ENCODE assay signal across 8 mouse cellular contexts in genomic region chr11:88148638-88149279, GRCm38 (mm10). TPM values are rescaled to one million over a fixed set of nuclear protein-coding genes. Genes with fewer than 3 reads are reported as not detected.
DNase-seq lines count a peak whose midpoint lies in the region; ATAC-seq and TF ChIP-seq lines count a peak whose summit lies in the region.
"Had no signal": no experiment of that assay in that cellular context is flagged by ENCODE, and none has a peak within 500 bp of the region (broad histone marks: within the 10 kb centered on the region; RNA-seq: fewer than 3 reads in every experiment).

No protein-coding gene starts in this region.

- no peak overlapping the region for H3K4me3 ChIP-seq in ES-Bruce4 (ENCODE audit: low read depth, low read length)
- no peak overlapping the region for H3K4me3 ChIP-seq in embryonic facial prominence, embryonic 12.5 days
- no peak overlapping the region for H3K4me3 ChIP-seq in heart, embryonic 15.5 days
- no peak overlapping the region for H3K4me3 ChIP-seq in kidney, embryonic 16.5 days (ENCODE audit: low read length)
- no peak overlapping the region for H3K4me3 ChIP-seq in midbrain, embryonic 11.5 days (ENCODE audit: low read depth, low read length)

- ATAC-seq in embryonic facial prominence, embryonic 12.5 days (ENCODE audit: insufficient number of reproducible peaks, insufficient read depth, low FRiP score, low TSS enrichment): no peak
- ATAC-seq in heart, embryonic 15.5 days (replicated peaks; ENCODE audit: insufficient number of reproducible peaks, insufficient read depth, low FRiP score, low read depth): no peak
- ATAC-seq in kidney, embryonic 16.5 days (ENCODE audit: low FRiP score, low TSS enrichment): peak; percentile 32; the same call in 1 of the 2 replicates
- ATAC-seq in midbrain, embryonic 11.5 days (ENCODE audit: low FRiP score): peak; percentile 17; the same call in 1 of the 2 replicates

- H3K9me3 ChIP-seq in ES-Bruce4 (replicated peaks; ENCODE audit: control insufficient read depth, insufficient read depth, low read length, poor library complexity, severe bottlenecking): no peaks in the 10 kb centered on the region
- no peaks in the 10 kb centered on the region for H3K9me3 ChIP-seq in embryonic facial prominence, embryonic 12.5 days
- H3K9me3 ChIP-seq in heart, embryonic 15.5 days (replicated peaks): no peaks in the 10 kb centered on the region
- no peaks in the 10 kb centered on the region for H3K9me3 ChIP-seq in kidney, embryonic 16.5 days (ENCODE audit: low read length)
- no peaks in the 10 kb centered on the region for H3K9me3 ChIP-seq in midbrain, embryonic 11.5 days (ENCODE audit: control insufficient read depth, low read length)

- peak overlapping the region; percentile 13; the same call in 1 of the 2 replicates for H3K4me2 ChIP-seq in embryonic facial prominence, embryonic 12.5 days (replicated peaks)
- H3K4me2 ChIP-seq in heart, embryonic 15.5 days: peak overlapping the region; percentile 31
- no peak overlapping the region for H3K4me2 ChIP-seq in kidney, embryonic 16.5 days (replicated peaks; ENCODE audit: low read depth, low read length)
- peak overlapping the region; percentile 3; the same call in 1 of the 2 replicates for H3K4me2 ChIP-seq in midbrain, embryonic 11.5 days

- peak; percentile 59 to 68 for DNase-seq in B cell, adult 2 months
- peak; percentile 92 for DNase-seq in midbrain, embryonic 11.5 days (ENCODE audit: low spot score, missing footprints)
- no peak for DNase-seq in ovary, postnatal 14 days (ENCODE audit: low spot score)

- H3K36me3 ChIP-seq in ES-Bruce4 (ENCODE audit: control insufficient read depth, insufficient read depth, low read length, poor library complexity, severe bottlenecking): no peaks in the 10 kb centered on the region
- no peaks in the 10 kb centered on the region for H3K36me3 ChIP-seq in embryonic facial prominence, embryonic 12.5 days
- no peaks in the 10 kb centered on the region for H3K36me3 ChIP-seq in heart, embryonic 15.5 days
- H3K36me3 ChIP-seq in kidney, embryonic 16.5 days (ENCODE audit: insufficient read depth, low read length): no peaks in the 10 kb centered on the region
- H3K36me3 ChIP-seq in midbrain, embryonic 11.5 days (ENCODE audit: control insufficient read depth, insufficient read depth, low read length): no peaks in the 10 kb centered on the region

- 5% methylated on average over 11 of the region's 11 CpGs for WGBS in embryonic facial prominence, embryonic 12.5 days
- WGBS in heart, embryonic 15.5 days: 24% methylated on average over 11 of the region's 11 CpGs
- 8% methylated on average over 11 of the region's 11 CpGs for WGBS in kidney, embryonic 16.5 days
- WGBS in midbrain, embryonic 11.5 days: 6% methylated on average over 11 of the region's 11 CpGs

- H3K4me1 ChIP-seq in ES-Bruce4 (ENCODE audit: control insufficient read depth, insufficient read depth, low read length): peaks cover 5% of the 10 kb centered on the region
- H3K4me1 ChIP-seq in embryonic facial prominence, embryonic 12.5 days: peaks cover 48% of the 10 kb centered on the region
- H3K4me1 ChIP-seq in heart, embryonic 15.5 days (replicated peaks): peaks cover 67% of the 10 kb centered on the region
- H3K4me1 ChIP-seq in kidney, embryonic 16.5 days (ENCODE audit: insufficient read depth, low read length): peaks cover 58% of the 10 kb centered on the region
- peaks cover 45% of the 10 kb centered on the region for H3K4me1 ChIP-seq in midbrain, embryonic 11.5 days (ENCODE audit: control insufficient read depth, insufficient read depth, low read length)

- no peak for TF ChIP-seq CTCF in ES-Bruce4 (IDR thresholded peaks at IDR 0.05; ENCODE audit: low read depth, low read length)

- H3K27me3 ChIP-seq in ES-Bruce4 (ENCODE audit: control insufficient read depth, insufficient read depth, low read length, poor library complexity, severe bottlenecking): no peaks in the 10 kb centered on the region
- no peaks in the 10 kb centered on the region for H3K27me3 ChIP-seq in embryonic facial prominence, embryonic 12.5 days
- no peaks in the 10 kb centered on the region for H3K27me3 ChIP-seq in heart, embryonic 15.5 days
- H3K27me3 ChIP-seq in kidney, embryonic 16.5 days (ENCODE audit: insufficient read depth, low read length): no peaks in the 10 kb centered on the region
- H3K27me3 ChIP-seq in midbrain, embryonic 11.5 days (ENCODE audit: control insufficient read depth, insufficient read depth, low read length): no peaks in the 10 kb centered on the region

- no peak for TF ChIP-seq POLR2A in ES-Bruce4 (IDR thresholded peaks at IDR 0.05; ENCODE audit: insufficient read depth, low read length)

- TF ChIP-seq EP300 in ES-Bruce4 (IDR thresholded peaks at IDR 0.05; ENCODE audit: insufficient read depth, low read depth, low read length): 0 out of 2 replicates have a peak, but pooled peaks have one; percentile 18

- H3K27ac ChIP-seq in ES-Bruce4 (ENCODE audit: insufficient read depth, low read length): no peak overlapping the region
- peak overlapping the region; percentile 80 for H3K27ac ChIP-seq in embryonic facial prominence, embryonic 12.5 days
- peak overlapping the region; percentile 86 for H3K27ac ChIP-seq in heart, embryonic 15.5 days
- H3K27ac ChIP-seq in kidney, embryonic 16.5 days (ENCODE audit: low read length): peak overlapping the region; percentile 88
- H3K27ac ChIP-seq in midbrain, embryonic 11.5 days (ENCODE audit: low read depth, low read length): peak overlapping the region; percentile 61; the same call in 1 of the 2 replicates
- H3K27ac ChIP-seq: liver, embryonic 14.5 days had no signal

- no peak overlapping the region for H3K9ac ChIP-seq in ES-Bruce4 (ENCODE audit: low read depth, poor library complexity, severe bottlenecking)
- peak overlapping the region; percentile 39 for H3K9ac ChIP-seq in embryonic facial prominence, embryonic 12.5 days
- H3K9ac ChIP-seq in heart, embryonic 15.5 days: peak overlapping the region; percentile 32; the same call in 1 of the 2 replicates
- H3K9ac ChIP-seq in kidney, embryonic 16.5 days (replicated peaks; ENCODE audit: low read length): peak overlapping the region; percentile 45; the same call in 1 of the 2 replicates
- peak overlapping the region; percentile 24; the same call in 1 of the 2 replicates for H3K9ac ChIP-seq in midbrain, embryonic 11.5 days (ENCODE audit: low read length)
- H3K9ac ChIP-seq: liver, embryonic 14.5 days had no signal

RNA-seq across cellular contexts. Expression of gene Cuedc1, which starts 50.9 kb away (rescaled TPM):
- 21.9 and 22.5 TPM in 2 replicates for polyA plus RNA-seq in ES-Bruce4 (2011; ENCODE audit: insufficient read depth, insufficient read length, low read depth, missing spikeins)
- polyA plus RNA-seq in embryonic facial prominence, embryonic 12.5 days (2016; fragmentation: Nextera tagmentation; extraction: Ambion mirVana): 36.4 and 42.0 TPM in 2 replicates
- polyA plus RNA-seq in heart, embryonic 15.5 days (2015; fragmentation: Nextera tagmentation; extraction: Ambion mirVana): 18.4 and 20.3 TPM in 2 replicates
- 14.6 and 14.7 TPM in 2 replicates for polyA plus RNA-seq in kidney, embryonic 16.5 days (2015; fragmentation: Nextera tagmentation; extraction: Ambion mirVana)
- polyA plus RNA-seq in midbrain, embryonic 11.5 days (2014; fragmentation: Nextera tagmentation; extraction: Ambion mirVana): 16.5 and 17.0 TPM in 2 replicates

RNA-seq across cellular contexts. Expression of gene Mrps23, which starts 55.4 kb away (rescaled TPM):
- polyA plus RNA-seq in ES-Bruce4 (2011; ENCODE audit: insufficient read depth, insufficient read length, low read depth, missing spikeins): 67.9 and 107 TPM in 2 replicates
- polyA plus RNA-seq in embryonic facial prominence, embryonic 12.5 days (2016; fragmentation: Nextera tagmentation; extraction: Ambion mirVana): 63.2 and 65.3 TPM in 2 replicates
- polyA plus RNA-seq in heart, embryonic 15.5 days (2015; fragmentation: Nextera tagmentation; extraction: Ambion mirVana): 80.7 and 93.9 TPM in 2 replicates
- 61.5 and 66.6 TPM in 2 replicates for polyA plus RNA-seq in kidney, embryonic 16.5 days (2015; fragmentation: Nextera tagmentation; extraction: Ambion mirVana)
- 88.8 TPM in 2 replicates for polyA plus RNA-seq in midbrain, embryonic 11.5 days (2014; fragmentation: Nextera tagmentation; extraction: Ambion mirVana)

Comparison
In these comparisons a context has a peak if more than half of its experiments do, and no peak if none do; other contexts are left out.
1. ATAC-seq: peak in kidney, embryonic 16.5 days (single experiment) and midbrain, embryonic 11.5 days (single experiment); none in embryonic facial prominence, embryonic 12.5 days (single experiment) and heart, embryonic 15.5 days (single experiment).